Mouse (Mus musculus) embryonic facial prominence, embryonic 13.5 days (tissue): ENCODE data around the gene Efna5. TPM values are rescaled to one million over a fixed set of nuclear protein-coding genes. Genes with fewer than 3 reads are reported as not detected.

Experiments
- ATAC-seq: fragments of 200-750 bp; cut with Nextera tagmentation; 2 replicates; pipeline ENCODE4 v1.8.0; 2017; ENCODE audit warnings: low read depth; ENCODE audit not compliant: insufficient number of reproducible peaks, insufficient read depth, low FRiP score, low TSS enrichment
- H3K27ac ChIP-seq: fragments of 300-500 bp; sonication (generic); 2 replicates; pipeline ENCODE4 v1.5.1; 2015; ENCODE audit warnings: moderate library complexity, mild to moderate bottlenecking, inconsistent platforms
- H3K27me3 ChIP-seq: fragments of 300-500 bp; sonication (generic); 2 replicates; pipeline ENCODE4 v1.6.1; 2015; ENCODE audit warnings: mild to moderate bottlenecking, inconsistent platforms
- H3K36me3 ChIP-seq: fragments of 300-500 bp; sonication (generic); 2 replicates; pipeline ENCODE4 v1.6.1; 2015; ENCODE audit warnings: mild to moderate bottlenecking, inconsistent platforms
- H3K4me1 ChIP-seq: fragments of 300-500 bp; sonication (generic); 2 replicates; pipeline ENCODE4 v1.6.1; 2015; ENCODE audit warnings: inconsistent platforms
- H3K4me2 ChIP-seq: fragments of 300-500 bp; sonication (generic); 2 replicates; pipeline ENCODE4 v1.6.1; 2015; ENCODE audit warnings: moderate library complexity, mild to moderate bottlenecking, inconsistent platforms
- H3K4me3 ChIP-seq: fragments of 300-500 bp; sonication (generic); 2 replicates; pipeline ENCODE4 v1.5.1; 2015; ENCODE audit warnings: mild to moderate bottlenecking, inconsistent platforms
- H3K9ac ChIP-seq: fragments of 300-500 bp; sonication (generic); 2 replicates; pipeline ENCODE4 v1.6.1; 2015; ENCODE audit warnings: mild to moderate bottlenecking, inconsistent platforms
- H3K9me3 ChIP-seq: fragments of 300-500 bp; sonication (generic); 2 replicates; pipeline ENCODE4 v1.6.1; 2016; ENCODE audit warnings: inconsistent platforms
- WGBS: fragments of 180-500 bp; shearing (Covaris S2); methylation state at CpG from one replicate; pipeline ENCODE4 v1.1.7; 2015; ENCODE audit warnings: mixed read lengths; 5-methylcytosine and 5-hydroxymethylcytosine counted together
- polyA plus RNA-seq: library from polyadenylated mRNA; unstranded; fragments of >200 nt; fragmentation: Nextera tagmentation; extraction: Ambion mirVana; gene quantifications from 2 replicates; pipeline ENCODE4 v1.2.1, GENCODE M21; 2015

Gene Efna5
- polyA plus RNA-seq, 1 experiment from 2014 or later = 109 TPM

DNA sequence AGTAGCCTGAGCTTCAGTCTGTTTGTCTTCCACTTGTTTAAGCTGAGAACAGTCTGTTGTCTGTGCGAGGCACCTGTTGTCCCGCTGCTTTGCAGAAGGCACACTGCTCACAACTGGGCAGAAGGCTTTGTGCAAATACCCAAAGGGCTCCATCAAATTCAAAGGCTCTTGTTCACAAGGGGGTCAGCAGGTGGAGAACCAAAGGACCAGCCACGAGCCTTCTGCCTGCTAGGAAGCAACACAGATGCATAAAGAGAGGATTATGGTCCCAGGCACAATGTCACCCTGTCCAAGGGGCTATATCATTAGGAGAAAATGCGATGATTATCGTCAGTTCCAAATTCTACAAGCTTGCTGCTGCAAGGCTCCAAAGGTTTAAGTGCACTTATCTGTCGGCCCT lies 141.1 kb downstream of the Efna5 start:
- H3K27me3 ChIP-seq = no peaks in the 10 kb centered on the region
- H3K4me3 ChIP-seq = no peak overlapping the region
- peaks cover 8% of the 10 kb centered on the region; the same call in 1 of the 2 replicates for H3K36me3 ChIP-seq
- H3K27ac ChIP-seq = no peak overlapping the region
- peaks cover 3% of the 10 kb centered on the region; the same call in 1 of the 2 replicates for H3K9me3 ChIP-seq
- H3K4me1 ChIP-seq = peaks cover 20% of the 10 kb centered on the region
- ATAC-seq = no peak
- no peak overlapping the region for H3K4me2 ChIP-seq
- whole genome bisulfite sequencing = 81% methylated on average over 6 of the region's 6 CpGs
- no peak overlapping the region for H3K9ac ChIP-seq

DNA sequence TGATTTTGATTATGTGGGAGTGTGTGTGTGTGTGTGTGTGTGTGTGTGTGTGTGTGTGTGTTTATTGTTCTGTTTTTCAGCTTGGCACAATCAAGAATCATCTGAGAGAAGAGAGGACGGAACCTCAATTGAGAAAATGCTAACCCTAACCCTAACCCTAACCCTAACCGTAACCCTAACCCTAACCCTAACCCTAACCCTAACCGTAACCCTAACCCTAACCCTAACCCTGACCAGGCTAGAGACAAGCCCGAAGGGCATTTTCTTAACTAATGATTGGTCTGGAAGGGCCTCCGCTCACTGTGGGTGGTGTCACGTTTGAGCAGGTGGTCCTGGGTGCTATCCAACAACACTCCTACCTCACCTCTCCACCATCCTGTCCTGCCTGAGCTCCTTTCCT lies 143.7 kb downstream of the Efna5 start:
- Histone ChIP-seq H3K4me3 (no peak overlapping the region), H3K27me3 (no peaks in the 10 kb centered on the region), H3K9ac (no peak overlapping the region), H3K4me2 (no peak overlapping the region), H3K27ac (no peak overlapping the region), H3K36me3 (peaks cover 8% of the 10 kb centered on the region; the same call in 1 of the 2 replicates), H3K9me3 (peaks cover 3% of the 10 kb centered on the region; the same call in 1 of the 2 replicates), H3K4me1 (peaks cover 27% of the 10 kb centered on the region)
- peak; percentile 90 for ATAC-seq
- WGBS = 66% methylated on average over 6 of the region's 6 CpGs

DNA sequence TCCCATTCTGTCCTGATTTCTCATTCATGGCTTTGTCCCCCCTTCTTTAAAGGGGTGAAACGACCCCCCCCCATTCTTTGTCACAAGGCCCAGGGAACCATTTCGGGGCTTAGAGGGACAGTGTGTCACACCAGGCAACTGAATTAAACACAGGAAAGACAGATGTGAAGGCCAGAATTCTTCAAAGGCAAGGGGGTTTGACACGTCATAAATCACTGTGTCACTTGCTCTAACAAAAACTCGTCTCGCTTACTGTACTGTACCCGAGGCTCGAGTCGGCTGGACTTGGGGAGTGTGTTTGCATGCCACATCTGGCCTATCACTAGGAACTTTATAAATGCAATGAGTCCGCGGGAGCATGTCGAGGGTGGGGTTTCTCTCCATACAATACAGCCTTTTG lies 145.2 kb downstream of the Efna5 start:
- Histone ChIP-seq H3K27me3 (no peaks in the 10 kb centered on the region), H3K27ac (no peak overlapping the region), H3K4me3 (no peak overlapping the region), H3K4me2 (no peak overlapping the region), H3K4me1 (peaks cover 29% of the 10 kb centered on the region), H3K9me3 (peaks cover 3% of the 10 kb centered on the region; the same call in 1 of the 2 replicates), H3K9ac (no peak overlapping the region), H3K36me3 (peaks cover 8% of the 10 kb centered on the region; the same call in 1 of the 2 replicates)
- 30% methylated on average over 11 of the region's 11 CpGs for WGBS
- ATAC-seq = no peak

DNA sequence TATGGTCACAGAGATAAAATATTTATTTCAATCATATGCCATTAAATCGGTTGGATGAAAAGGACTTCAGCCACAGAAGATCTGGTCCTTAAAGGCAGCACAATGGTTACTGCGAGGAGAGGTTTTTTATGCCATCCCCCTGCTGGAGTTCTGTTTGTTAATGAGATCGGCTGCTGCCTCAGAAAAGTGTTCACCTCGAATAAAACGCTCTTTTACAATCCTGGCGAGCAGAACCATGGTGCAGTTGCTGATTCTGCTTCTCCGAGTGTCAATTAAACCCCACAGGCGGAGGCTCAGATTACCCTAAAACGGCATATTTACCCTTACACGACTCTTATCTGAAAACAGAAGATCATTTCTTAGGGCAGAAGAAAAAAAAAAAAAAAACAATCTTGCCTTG lies 146.2 kb downstream of the Efna5 start:
- Histone ChIP-seq H3K4me3 (no peak overlapping the region), H3K4me1 (peaks cover 39% of the 10 kb centered on the region), H3K9me3 (peaks cover 3% of the 10 kb centered on the region; the same call in 1 of the 2 replicates), H3K27me3 (no peaks in the 10 kb centered on the region), H3K27ac (no peak overlapping the region), H3K9ac (no peak overlapping the region; the same call in 1 of the 2 replicates), H3K4me2 (no peak overlapping the region), H3K36me3 (peaks cover 7% of the 10 kb centered on the region; the same call in 1 of the 2 replicates)
- ATAC-seq = no peak
- WGBS = 19% methylated on average over 10 of the region's 10 CpGs

DNA sequence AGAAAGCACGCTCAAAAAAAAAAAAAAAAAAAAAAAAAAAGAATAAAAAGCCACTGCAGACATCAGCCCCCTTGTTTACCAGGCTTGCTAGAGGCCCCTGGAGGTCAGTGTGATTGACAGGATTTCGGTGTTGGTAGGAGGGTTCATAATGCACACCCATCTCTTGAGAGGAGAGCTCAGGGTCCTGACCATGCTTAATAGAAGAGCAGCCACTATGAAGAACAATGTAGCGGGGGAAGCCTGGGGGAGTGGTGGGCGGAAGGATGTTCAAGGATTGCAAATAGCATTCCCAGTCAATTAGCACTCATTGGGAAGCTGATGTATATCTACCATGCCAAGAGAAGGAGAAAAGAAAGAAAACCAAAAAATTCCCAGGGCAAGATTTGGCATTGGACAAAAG lies 147.1 kb downstream of the Efna5 start:
- Histone ChIP-seq H3K9me3 (peaks cover 3% of the 10 kb centered on the region; the same call in 1 of the 2 replicates), H3K4me3 (no peak overlapping the region), H3K9ac (no peak overlapping the region), H3K36me3 (0 out of 2 replicates have a peak, but pooled peaks cover 3% of the 10 kb centered on the region), H3K4me1 (peaks cover 48% of the 10 kb centered on the region), H3K27me3 (no peaks in the 10 kb centered on the region), H3K4me2 (no peak overlapping the region), H3K27ac (no peak overlapping the region)
- ATAC-seq = no peak
- WGBS = 49% methylated on average over 4 of the region's 4 CpGs

DNA sequence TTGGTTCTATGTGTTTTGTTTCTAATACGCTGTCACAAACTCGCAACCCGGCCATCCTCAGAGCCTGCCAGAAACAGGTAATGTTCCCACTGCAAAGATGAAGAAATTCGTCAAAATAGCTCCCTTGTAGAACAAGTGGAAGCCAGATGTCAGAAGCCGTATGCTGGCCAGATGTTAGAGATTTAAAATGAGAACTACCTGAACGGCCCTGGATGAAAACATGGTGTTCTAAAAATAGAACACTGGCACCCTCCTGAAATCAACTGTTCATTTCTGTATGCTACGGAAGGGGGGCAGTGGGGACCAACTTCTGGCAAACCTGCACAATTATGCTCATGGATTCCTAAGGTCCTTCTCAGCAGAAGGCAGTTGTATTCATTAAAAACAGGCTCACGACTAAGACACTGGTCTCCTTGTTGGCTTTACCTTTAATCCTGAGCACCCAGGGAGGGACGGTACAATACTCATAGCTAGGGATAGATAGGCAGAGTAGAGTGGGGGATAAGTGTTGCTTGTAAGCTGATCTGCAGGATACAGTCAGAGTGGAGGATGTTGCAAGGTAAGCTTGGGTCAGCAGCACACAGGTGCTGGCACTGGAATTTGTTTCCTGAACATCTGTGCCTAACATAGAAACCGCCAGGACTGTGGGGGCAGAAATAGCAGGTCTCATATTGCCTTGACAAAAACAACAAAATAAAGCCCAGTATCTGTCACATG lies 151.2 kb downstream of the Efna5 start:
- Histone ChIP-seq H3K9ac (no peak overlapping the region), H3K4me2 (peak overlapping the region; percentile 27; the same call in 1 of the 2 replicates), H3K4me1 (peaks cover 41% of the 10 kb centered on the region), H3K9me3 (no peaks in the 10 kb centered on the region), H3K27me3 (no peaks in the 10 kb centered on the region), H3K36me3 (no peaks in the 10 kb centered on the region), H3K4me3 (no peak overlapping the region), H3K27ac (0 out of 2 replicates have a peak overlapping the region, but pooled peaks have one; percentile 22)
- 28% methylated on average over 10 of the region's 10 CpGs for WGBS
- peak; percentile 52; the same call in 1 of the 2 replicates for ATAC-seq

DNA sequence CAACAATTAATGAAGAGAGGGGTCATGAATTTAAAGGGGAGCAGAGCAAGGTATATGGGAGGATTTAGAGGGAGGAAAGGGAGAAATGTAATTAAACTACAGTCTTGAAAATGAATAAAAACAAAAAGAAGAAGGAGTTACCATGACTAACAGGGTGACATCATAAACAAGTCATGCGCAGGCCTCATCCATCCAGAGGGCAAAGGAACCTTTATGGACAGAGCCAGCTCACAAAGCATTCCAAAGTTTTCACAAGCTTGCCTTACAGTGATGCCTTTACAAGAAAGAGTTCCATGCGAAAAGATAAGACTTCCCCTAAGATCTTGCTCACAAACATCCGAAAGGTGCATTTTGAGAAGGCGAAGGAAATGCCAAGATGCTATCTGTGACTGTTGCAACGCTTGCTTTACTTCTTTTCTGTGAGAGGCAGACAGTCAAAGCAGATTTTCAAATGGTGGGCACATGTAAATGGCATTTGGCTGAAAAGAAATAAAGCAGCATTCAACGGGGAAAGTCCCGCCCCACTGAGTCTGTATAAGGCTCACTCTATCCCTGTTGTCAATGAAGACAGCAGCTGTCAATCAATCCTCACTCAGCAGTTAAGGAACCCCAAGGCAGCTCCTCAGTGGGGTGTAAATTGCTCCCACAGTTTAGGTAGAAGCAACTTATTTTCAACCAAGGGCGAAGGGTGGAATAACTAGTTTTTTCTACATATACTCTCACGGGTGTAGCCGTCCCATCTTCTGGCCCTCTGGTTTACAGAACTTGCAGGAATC lies 152.8 kb downstream of the Efna5 start:
- 53% methylated on average over 10 of the region's 10 CpGs for WGBS
- no peaks in the 10 kb centered on the region for H3K27me3 ChIP-seq
- H3K9ac ChIP-seq = no peak overlapping the region
- H3K4me3 ChIP-seq = no peak overlapping the region
- H3K27ac ChIP-seq = no peak overlapping the region
- no peaks in the 10 kb centered on the region for H3K36me3 ChIP-seq
- ATAC-seq = no peak
- peaks cover 35% of the 10 kb centered on the region for H3K4me1 ChIP-seq
- no peak overlapping the region for H3K4me2 ChIP-seq
- no peaks in the 10 kb centered on the region for H3K9me3 ChIP-seq

DNA sequence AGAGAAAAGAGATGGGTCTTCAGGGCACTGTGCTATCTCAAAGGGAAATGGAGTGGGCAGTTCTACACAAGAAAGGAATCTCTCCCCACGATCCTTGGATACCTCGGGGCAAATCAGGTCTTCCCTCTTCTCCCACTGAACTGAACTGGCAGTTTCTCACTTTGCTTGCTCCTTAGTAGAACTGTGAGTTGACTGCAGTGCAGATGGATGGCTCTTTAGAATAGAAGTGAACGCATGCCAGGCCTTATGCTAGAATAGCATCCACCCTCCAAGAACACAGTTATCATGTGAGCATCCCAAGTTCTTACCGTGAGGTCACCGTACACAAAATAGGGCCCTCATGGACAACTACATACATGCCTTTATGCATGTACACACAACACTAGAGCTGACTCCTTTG lies 155.0 kb downstream of the Efna5 start:
- no peak overlapping the region for H3K4me3 ChIP-seq
- peaks cover 51% of the 10 kb centered on the region for H3K4me1 ChIP-seq
- no peaks in the 10 kb centered on the region for H3K36me3 ChIP-seq
- WGBS = 74% methylated on average over 5 of the region's 5 CpGs
- no peaks in the 10 kb centered on the region for H3K27me3 ChIP-seq
- no peaks in the 10 kb centered on the region for H3K9me3 ChIP-seq
- no peak overlapping the region for H3K4me2 ChIP-seq
- no peak for ATAC-seq
- no peak overlapping the region for H3K9ac ChIP-seq
- no peak overlapping the region for H3K27ac ChIP-seq

DNA sequence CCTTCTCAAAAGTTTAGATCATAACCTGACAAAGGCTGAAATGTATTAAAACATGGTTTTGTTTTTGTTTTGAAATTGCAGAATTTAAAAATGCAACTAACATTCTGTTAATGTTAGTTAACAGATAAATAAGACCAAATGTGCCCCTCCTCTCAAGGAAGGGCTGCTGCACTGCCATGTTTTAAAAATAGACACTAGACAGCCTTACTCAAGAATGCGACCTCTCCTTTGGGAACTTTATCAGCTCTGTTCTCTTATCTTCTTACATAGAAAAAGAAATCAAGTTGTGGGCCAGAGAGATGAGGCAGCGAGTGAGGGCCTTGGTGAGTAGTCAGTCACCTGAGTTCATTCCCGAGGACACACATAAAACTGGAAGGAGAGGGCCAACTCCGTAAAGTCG lies 158.2 kb downstream of the Efna5 start:
- Histone ChIP-seq H3K27ac (no peak overlapping the region), H3K4me3 (no peak overlapping the region), H3K4me1 (peaks cover 35% of the 10 kb centered on the region), H3K9me3 (no peaks in the 10 kb centered on the region), H3K9ac (no peak overlapping the region), H3K27me3 (no peaks in the 10 kb centered on the region), H3K4me2 (no peak overlapping the region), H3K36me3 (no peaks in the 10 kb centered on the region)
- 80% methylated on average over 5 of the region's 5 CpGs for WGBS
- ATAC-seq = no peak

DNA sequence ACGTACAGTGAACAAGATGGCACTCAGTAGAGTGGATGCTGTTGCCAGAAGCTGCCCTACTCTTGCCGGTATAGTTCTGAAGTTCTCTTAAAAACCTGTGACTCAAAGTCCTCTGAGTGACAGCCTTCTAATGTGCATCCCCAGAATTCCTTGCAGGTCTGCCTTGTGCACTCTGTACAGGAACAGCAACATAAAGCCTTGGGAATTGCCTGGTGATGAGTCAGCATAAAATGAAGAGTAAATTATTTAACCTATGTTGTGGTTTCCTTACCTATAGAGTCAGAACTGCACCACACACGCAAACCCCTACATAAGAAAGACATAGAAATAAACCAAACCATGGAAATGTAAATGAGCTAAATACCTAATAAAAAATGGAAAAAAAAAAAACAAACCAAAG lies 159.5 kb downstream of the Efna5 start:
- H3K4me2 ChIP-seq = no peak overlapping the region
- H3K4me3 ChIP-seq = no peak overlapping the region
- peaks cover 49% of the 10 kb centered on the region for H3K4me1 ChIP-seq
- no peaks in the 10 kb centered on the region for H3K9me3 ChIP-seq
- no peak for ATAC-seq
- H3K9ac ChIP-seq = no peak overlapping the region
- no peaks in the 10 kb centered on the region for H3K27me3 ChIP-seq
- WGBS = 83% methylated on average over 3 of the region's 3 CpGs
- no peak overlapping the region for H3K27ac ChIP-seq
- H3K36me3 ChIP-seq = no peaks in the 10 kb centered on the region

DNA sequence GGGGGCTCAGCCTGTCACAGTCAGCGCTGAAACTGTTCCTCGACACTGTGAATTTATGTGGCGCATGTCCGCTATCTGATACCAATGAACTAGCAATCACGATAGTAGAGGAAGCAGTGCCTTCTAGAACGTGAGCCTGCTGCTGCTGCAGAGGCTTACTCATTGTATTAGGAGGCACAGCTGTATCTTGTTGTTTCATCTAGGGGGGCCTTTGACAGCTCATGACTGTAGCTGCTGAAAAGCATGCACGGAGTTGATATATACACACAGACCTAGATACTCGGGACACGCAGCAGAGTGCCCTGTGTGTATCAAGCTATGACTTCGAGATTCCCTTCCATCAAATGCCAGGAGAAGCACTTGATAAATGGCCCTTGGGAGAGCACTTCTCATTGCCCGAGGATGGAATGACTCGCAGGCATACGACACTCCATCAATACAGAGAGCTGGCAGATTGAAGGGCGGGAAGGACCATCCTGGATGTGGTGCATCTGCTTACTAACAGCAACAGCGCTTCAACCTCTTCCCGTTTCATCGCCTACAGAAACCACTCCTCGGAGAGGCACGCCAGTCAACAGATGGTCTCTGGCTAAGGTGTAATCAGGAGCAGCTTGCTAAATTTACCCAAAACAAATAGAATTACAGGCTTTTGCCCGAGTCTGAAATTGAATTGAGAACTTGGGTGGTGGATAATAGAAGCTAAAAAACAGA lies 160.2 kb downstream of the Efna5 start:
- H3K9me3 ChIP-seq = no peaks in the 10 kb centered on the region
- H3K4me1 ChIP-seq = peaks cover 52% of the 10 kb centered on the region
- no peak overlapping the region for H3K27ac ChIP-seq
- H3K4me2 ChIP-seq = no peak overlapping the region
- no peaks in the 10 kb centered on the region for H3K27me3 ChIP-seq
- no peaks in the 10 kb centered on the region for H3K36me3 ChIP-seq
- no peak overlapping the region for H3K9ac ChIP-seq
- no peak overlapping the region for H3K4me3 ChIP-seq
- WGBS = 56% methylated on average over 20 of the region's 20 CpGs
- no peak for ATAC-seq
